Mouse (Mus musculus): ENCODE results near the gene Wwc2.

The Wwc2 gene

GRCm38 (mm10) chr8:47905256-47905655, 85.5 kb downstream of the Wwc2 start:
- DNase-seq (ENCODE audit: low spot score in 2 of 2), result no peak

DNA sequence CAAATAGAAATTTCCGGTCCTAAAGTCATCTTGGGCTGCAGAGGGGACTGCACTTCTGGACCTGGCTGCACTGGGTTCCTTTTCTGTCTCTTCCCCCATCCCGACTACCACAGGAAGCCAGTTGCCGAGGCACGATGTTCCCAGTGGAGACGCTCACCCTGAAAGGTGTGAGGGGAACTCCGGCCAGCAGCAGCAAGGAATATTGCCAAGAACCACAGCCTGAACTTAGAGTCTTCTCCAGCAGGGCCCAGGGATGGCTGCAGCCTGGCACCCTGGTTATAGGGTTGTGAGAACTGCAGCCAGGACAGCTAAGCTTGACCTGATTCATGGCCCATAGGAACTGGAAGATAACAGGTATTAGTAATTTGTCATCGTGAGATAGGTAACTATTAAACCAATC, 86.7 kb downstream of the Wwc2 start:
- no peak for DNase-seq (ENCODE audit: low spot score in 2 of 2)

DNA sequence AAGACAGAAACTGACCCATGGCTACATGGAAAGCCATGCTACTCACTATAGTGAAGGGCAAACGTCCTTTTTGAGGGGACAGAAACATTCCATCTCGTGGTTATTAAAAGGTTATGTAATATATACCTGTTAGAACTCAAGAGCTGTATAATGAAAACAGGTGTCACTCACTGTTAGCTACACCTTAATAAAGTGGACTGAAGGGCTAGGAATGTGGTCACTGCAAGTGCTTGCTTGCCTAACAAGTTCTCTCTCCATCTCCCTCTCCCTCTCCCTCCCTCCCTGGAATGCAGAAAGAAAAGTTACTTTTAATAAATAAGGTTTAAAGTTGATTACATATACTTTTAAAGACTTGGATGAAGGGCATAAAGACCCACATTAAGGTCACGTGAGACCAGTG, 88.0 kb downstream of the Wwc2 start:
- no peak for DNase-seq (ENCODE audit: low spot score in 2 of 2)

DNA sequence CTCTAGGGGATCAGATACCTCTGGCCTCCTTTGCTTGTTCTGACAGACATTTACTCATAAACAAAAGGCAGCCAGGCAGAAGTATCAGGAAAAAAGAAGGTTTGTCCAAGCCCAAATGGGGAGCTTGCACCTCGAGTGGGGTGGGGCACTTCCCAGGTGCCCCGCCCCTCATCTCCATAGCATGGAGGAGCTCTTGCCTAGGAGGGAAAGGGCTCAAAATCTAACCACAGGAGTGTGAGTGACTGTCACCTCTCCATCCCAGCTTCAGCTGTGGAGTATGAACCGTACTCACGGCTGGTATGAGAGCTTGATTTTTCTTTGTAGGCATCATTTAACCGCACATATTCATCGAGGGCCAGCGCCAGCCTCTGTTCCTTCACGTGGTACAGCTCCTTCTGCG, 90.4 kb downstream of the Wwc2 start:
- no peak for DNase-seq (ENCODE audit: low spot score in 2 of 2)

- DNase-seq (ENCODE audit: low spot score in 2 of 2), result no peak
Measured at GRCm38 (mm10) chr8:47899891-47900290, 90.8 kb downstream of the Wwc2 start.

- no peak for DNase-seq (ENCODE audit: low spot score in 2 of 2)
Measured at GRCm38 (mm10) chr8:47892419-47892818, 98.3 kb downstream of the Wwc2 start.

GRCm38 (mm10) chr8:47891641-47892040, 99.1 kb downstream of the Wwc2 start:
- no peak for DNase-seq (ENCODE audit: low spot score in 2 of 2)

GRCm38 (mm10) chr8:47890814-47891210, 99.9 kb downstream of the Wwc2 start:
- no peak for DNase-seq (ENCODE audit: low spot score in 2 of 2)

- DNase-seq (ENCODE audit: low spot score in 2 of 2), result no peak
Measured at GRCm38 (mm10) chr8:47889936-47890813, 100.5 kb downstream of the Wwc2 start.

GRCm38 (mm10) chr8:47888841-47889570, 101.7 kb downstream of the Wwc2 start:
- DNase-seq (ENCODE audit: low spot score in 2 of 2), result no peak

GRCm38 (mm10) chr8:47884306-47884705, 106.4 kb downstream of the Wwc2 start:
- no peak for DNase-seq (ENCODE audit: low spot score in 2 of 2)

GRCm38 (mm10) chr8:47883739-47884138, 107.0 kb downstream of the Wwc2 start:
- no peak for DNase-seq (ENCODE audit: low spot score in 2 of 2)

DNA sequence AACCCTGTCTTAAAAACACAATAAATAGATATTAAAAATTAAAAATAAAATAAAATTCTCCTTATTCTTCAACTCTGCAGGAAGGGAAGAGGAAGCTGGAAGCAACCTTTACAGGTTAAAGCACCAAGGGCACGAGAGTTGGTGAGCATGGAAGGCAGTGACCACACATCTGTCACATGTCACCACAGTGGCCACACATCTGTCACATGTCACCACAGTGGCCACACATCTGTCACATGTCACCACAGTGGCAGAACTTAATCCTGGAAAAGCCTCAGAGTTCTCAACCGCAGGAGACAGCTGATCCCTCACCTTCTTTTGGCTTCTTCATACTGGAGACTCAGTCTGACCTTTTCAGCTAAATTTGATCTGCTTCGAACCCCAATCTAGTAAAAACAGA, 112.2 kb downstream of the Wwc2 start:
- DNase-seq (ENCODE audit: low spot score in 2 of 2), result no peak

DNA sequence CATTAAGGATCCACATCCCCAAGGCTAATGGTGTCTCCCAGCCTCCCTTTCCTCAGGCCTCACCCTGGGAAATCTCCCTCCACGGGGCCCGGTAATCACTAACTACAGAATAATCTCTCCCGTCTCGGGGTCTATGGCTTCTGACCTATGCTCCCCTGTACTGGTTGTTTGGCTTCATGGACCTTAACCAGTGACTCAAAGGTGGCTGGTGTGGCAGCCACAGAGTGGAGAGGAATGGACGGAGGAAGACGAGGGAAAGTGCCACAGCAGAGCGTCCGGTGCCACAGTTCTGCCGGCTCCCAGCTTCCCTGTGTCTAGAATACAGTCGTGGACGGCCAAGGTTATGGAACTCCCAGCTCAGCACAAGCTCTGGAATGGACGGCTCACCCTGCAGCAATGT, 114.9 kb downstream of the Wwc2 start:
- no peak for DNase-seq (ENCODE audit: low spot score in 2 of 2)

DNA sequence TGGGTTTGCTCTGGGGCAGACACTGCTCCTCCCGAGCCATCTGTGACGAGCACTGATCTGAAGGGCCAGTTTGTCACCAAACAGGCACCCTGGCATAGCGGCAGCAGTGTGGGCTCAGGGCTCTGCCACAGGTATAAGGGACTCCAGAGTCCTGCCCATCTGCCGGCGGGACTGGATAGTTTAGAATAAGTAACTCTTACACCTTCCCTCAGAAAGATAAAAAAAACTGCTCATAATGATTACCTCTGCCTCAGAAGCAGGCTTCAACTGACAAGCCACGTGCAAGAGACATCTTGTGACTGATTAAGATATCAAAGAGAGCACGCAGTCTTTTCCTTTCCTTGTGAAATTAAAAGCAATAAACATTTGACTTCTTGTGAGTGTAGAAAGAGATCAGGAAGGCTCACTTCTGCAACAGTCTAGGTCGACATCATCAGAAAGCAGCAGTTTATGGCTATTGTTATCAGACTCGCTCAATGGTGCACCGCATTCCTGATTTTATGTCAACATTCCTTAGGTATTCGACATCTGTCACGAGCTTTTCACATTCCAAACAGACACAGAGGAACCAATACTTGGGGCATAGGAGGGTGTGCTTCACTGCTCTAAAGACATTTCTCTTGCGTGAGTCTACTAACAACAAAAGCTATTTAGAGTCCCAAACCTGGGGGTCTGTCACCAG, 116.1 kb downstream of the Wwc2 start:
- no peak for DNase-seq (ENCODE audit: low spot score in 2 of 2)

- DNase-seq (ENCODE audit: low spot score in 2 of 2), result peak; percentile 53 to 55
Measured at GRCm38 (mm10) chr8:47872361-47873107, 118.2 kb downstream of the Wwc2 start.

GRCm38 (mm10) chr8:47867067-47867466, 123.7 kb downstream of the Wwc2 start:
- DNase-seq (ENCODE audit: low spot score in 2 of 2), result peak; percentile 92 to 95

DNA sequence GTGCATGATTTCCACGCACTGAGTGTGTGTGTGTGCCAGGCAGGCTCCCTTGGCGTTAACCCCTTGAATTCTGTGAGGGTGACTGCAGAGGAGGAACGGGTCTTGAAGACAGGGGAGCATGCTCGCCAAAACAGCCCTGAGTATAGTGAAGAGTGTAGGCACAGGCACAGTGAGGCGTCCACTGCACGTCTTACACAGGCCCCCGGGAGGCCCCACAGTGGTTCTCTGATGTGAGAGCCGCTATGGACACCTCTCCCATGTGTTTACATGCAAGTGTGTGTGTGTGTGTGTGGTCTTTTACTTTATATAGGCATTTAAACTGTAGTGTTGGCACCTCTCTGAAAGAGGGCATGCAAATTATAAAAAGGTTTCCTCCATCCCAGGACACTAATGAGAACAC, 124.2 kb downstream of the Wwc2 start:
- DNase-seq (ENCODE audit: low spot score in 2 of 2), result no peak

DNA sequence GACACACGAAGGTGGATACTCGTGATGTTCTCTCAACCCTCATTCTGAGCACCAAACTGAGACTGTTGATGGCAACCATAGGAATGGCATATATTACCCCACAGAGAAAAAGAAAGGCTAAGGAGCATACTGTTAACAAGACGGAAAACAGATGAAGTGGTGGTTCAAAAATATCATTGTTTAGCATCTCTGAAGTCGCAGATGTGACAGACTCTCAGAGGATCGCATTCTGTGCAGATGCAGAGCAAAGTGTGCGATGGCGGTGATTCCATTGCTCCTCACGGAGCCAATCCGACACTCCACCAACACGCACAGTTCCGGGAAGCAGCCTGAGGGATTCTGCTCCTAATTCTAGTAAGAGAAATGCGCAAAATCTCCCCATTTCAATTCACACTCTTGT, 131.5 kb downstream of the Wwc2 start:
- DNase-seq (ENCODE audit: low spot score in 2 of 2), result peak; percentile 39 to 47

GRCm38 (mm10) chr8:47853356-47853755, 137.4 kb downstream of the Wwc2 start:
- DNase-seq (ENCODE audit: low spot score in 2 of 2), result no peak

DNA sequence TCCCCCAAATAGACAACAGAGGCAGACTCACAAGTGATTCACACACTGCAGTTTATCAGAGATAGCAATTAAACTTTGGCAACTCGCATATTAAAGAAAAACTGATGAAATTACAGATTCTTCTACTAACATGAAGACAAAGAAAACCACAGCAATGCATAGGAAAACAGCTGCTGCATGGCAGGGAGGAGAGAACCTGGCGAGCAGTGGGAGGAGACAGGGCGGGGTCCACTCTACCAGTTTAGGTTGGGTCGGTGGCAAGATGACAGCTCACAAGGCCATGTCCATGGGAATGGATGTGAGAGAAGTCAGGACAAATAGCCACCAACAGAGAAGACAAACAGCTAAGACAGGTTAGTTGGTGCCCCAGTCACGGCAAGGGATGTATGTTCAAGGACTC, 138.0 kb downstream of the Wwc2 start:
- no peak for DNase-seq (ENCODE audit: low spot score in 2 of 2)

Measured in right cerebral cortex, adult 2 months (tissue).